Mouse (Mus musculus) naive thymus-derived CD4-positive, alpha-beta T cell, adult 5 months (primary cell): ENCODE measurements around the gene F11r. TPM values are rescaled to one million over a fixed set of nuclear protein-coding genes. Genes with fewer than 3 reads are reported as not detected.

Source experiments
- polyA plus RNA-seq: library from polyadenylated mRNA; unstranded; fragments of 100-300 nt; shearing (Covaris generic); gene quantifications from one replicate; pipeline ENCODE4 v1.2.1, GENCODE M21; 2017

Gene F11r
- 0.19 TPM for polyA plus RNA-seq

DNA sequence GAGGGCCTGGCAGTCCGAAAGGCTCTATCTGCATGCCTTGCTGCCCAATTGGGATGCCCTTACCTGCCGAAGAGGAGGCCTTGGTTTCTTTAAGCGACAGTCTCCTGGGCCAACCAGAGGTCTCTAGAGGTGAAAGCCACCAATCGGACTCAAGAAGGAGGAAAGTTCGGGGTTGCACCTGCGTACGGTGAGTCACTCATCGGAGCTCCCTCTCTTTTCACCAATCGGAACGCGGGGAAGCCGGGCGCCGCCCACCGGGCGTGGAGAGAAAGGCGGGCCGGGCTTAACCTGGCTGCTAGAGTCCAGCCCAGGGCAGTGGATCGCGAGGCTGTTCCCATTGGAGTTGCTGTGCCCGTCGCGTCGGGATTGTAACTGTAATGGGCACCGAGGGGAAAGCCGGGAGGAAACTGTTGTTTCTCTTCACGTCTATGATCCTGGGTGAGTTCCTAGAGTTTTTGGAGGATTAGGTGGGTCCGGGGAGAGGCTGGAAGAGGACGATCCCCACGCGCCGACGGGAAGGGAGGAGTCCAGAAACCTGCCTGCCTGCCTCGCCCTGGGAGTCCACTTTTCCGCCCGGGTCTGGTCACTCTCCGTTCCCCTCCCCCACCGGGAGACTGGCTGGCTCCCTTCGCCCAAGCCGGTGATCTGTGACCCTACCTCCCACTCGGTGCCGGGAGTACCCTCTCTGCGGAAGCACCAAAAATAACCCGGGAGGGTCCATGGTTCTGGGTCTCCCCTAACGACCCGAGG lies at the start of gene F11r:
Gene F11r (plus strand): TSS at position 272 of the 750 bp plus-strand sequence.

DNA sequence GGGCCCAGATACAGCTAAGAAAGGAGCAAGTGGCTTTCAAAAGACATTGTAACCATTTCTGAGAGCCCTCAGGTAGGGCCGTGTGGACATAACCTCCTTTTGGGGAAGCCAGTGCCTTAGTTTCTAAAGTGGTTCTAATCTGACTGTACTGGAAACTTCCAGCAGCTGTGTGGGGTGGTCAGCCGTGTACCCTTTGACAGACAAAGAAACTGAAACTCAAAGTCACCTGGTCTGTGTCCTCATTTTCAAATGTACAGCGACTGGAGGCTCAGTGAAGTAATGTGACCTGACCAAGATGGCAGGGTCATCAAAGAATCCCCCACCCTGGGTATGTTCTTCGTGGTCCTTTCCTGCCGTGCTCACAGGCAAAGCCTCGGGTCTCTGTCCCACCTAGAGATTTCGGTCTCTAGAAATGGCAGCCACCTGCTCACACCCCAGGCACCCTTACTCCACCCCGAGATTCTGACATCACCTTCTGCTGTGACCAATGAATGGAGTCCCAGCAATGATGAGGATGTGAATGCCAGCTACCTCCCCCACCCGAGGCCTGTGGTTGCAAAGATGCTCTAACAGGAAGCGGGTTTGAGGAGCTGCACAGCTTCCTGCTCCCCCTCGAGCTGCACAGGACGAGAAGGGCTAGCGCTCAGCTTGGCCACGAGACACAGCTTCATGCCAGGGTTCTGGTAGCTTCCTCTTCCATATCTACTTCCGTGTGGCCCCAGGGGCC lies 48.8 kb upstream of the F11r start, which contains the start of gene Arhgap30:
Gene Arhgap30 (plus strand): TSS at position 579 of the 727 bp plus-strand sequence.

DNA sequence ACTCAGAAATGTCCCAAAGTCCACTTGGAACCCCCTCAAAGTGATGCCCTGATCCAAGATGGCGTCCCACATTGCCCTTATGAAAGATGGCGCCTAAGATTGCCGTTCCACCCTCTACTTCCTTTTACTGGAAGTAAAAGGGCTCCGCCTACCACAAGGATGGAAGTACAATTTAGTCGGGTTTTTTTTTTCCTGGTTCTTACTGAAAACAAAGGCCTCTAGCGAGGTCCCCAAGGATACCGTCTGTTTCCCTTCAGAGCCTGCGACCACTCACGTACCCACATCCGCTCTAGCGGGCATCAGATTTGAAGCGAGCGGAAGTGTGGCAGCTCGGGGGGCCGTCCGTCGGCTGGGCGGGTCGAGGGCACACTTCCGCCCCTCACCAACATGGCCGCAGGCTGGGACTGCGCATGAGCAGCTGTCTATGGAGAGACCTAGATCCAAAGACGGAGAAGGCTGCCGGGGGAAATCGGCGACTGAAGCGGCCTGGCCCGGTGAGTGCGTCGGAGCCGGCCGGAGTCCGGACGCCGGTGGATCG lies 26.3 kb upstream of the F11r start, which contains the start of gene Usf1:
Gene Usf1 (plus strand): TSS at position 367 of the 538 bp plus-strand sequence.

DNA sequence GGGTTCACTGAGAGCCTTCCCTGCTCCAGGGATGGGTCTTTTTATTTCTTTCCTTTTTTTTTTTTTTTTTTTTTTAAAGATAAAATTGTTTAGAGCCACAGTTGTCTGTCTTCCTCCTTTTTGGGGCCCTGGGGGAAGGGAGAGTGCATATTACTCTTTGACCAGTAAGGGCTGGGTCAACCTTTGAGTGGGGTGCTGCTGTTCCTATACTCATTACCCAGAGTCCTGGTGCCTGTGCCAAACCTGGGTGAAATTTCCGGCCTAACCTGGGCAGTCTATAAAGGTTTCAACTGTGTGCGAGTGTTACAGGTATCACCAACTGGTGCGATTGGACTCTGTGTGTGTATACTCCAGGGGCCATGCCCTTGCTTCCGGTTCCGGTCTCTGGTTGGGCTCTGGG lies 18.7 kb upstream of the F11r start, which contains the start of gene Tstd1:
Gene Tstd1 (plus strand): TSS at position 213 of the 400 bp plus-strand sequence.

DNA sequence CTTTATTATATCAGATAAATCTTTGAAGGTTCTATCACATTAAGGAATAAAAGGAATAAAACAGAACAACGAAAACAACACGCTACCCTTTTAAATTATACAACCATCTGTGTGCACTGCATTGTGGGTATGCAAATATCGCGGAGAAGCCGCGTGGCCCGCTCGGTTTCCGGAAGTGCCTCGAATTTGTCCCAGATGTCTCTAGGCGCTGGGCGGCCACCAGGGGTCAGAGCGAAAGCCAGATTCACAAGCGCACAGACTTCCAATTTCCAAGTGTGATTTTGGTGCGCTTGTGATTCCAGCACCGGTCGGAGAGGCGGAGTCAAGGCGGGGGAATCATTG lies 65.9 kb downstream of the F11r start, which contains the start of gene Alyref2:
Gene Alyref2 (plus strand): TSS at position 229 of the 342 bp plus-strand sequence.

Other genes with a start within 250 kb of the F11r start
- not detected for gene Pcp4l1, start 241.3 kb upstream of the F11r start, polyA plus RNA-seq
- gene Nr1i3, start 223.6 kb upstream of the F11r start, polyA plus RNA-seq: 0.37 TPM
- 17.5 TPM for gene Tomm40l, start 215.0 kb upstream of the F11r start, polyA plus RNA-seq
- not detected for gene Apoa2, start 212.5 kb upstream of the F11r start, polyA plus RNA-seq
- gene Fcer1g, start 203.2 kb upstream of the F11r start, polyA plus RNA-seq: not detected
- 0.12 TPM for gene Adamts4, start 187.1 kb upstream of the F11r start, polyA plus RNA-seq
- gene Ndufs2, start 186.1 kb upstream of the F11r start, polyA plus RNA-seq: 124 TPM
- 51.8 TPM for gene B4galt3, start 167.2 kb upstream of the F11r start, polyA plus RNA-seq
- 62.3 TPM for gene Ppox, start 156.3 kb upstream of the F11r start, polyA plus RNA-seq
- gene Usp21, start 149.5 kb upstream of the F11r start, polyA plus RNA-seq: 57.4 TPM
- 50.7 TPM for gene Ufc1, start 142.5 kb upstream of the F11r start, polyA plus RNA-seq
- gene Dedd, start 108.4 kb upstream of the F11r start, polyA plus RNA-seq: 32.6 TPM
- gene Nit1, start 91.9 kb upstream of the F11r start, polyA plus RNA-seq: 39.4 TPM
- gene Pfdn2, start 91.9 kb upstream of the F11r start, polyA plus RNA-seq: 112 TPM
- not detected for gene Klhdc9, start 76.7 kb upstream of the F11r start, polyA plus RNA-seq
- gene Nectin4, start 67.4 kb upstream of the F11r start, polyA plus RNA-seq: 0.10 TPM
- 159 TPM for gene Arhgap30, start 48.6 kb upstream of the F11r start, polyA plus RNA-seq
- 73.6 TPM for gene Usf1, start 26.2 kb upstream of the F11r start, polyA plus RNA-seq
- gene Tstd1, start 18.7 kb upstream of the F11r start, polyA plus RNA-seq: 3.6 TPM
- 7.3 TPM for gene Alyref2, start 65.9 kb downstream of the F11r start, polyA plus RNA-seq
- not detected for gene Itln1, start 97.8 kb downstream of the F11r start, polyA plus RNA-seq
- not detected for gene Cd244a, start 121.7 kb downstream of the F11r start, polyA plus RNA-seq
- 92.0 TPM for gene Ly9, start 169.9 kb downstream of the F11r start, polyA plus RNA-seq
- gene Slamf7, start 215.5 kb downstream of the F11r start, polyA plus RNA-seq: 0.78 TPM
- 85.6 TPM for gene Cd48, start 244.5 kb downstream of the F11r start, polyA plus RNA-seq